Mouse (Mus musculus): ENCODE results near the gene Spx.

Gene Spx

GRCm38 (mm10) chr6:142429072-142429471 is 15.8 kb downstream of the Spx start:
- no peak for DNase-seq (ENCODE audit: extremely low read depth, low read depth)

- no peak for DNase-seq (ENCODE audit: extremely low read depth, low read depth)
Measured at GRCm38 (mm10) chr6:142451381-142451780, 38.1 kb downstream of the Spx start.

GRCm38 (mm10) chr6:142453311-142453710 is 40.1 kb downstream of the Spx start:
- no peak for DNase-seq (ENCODE audit: extremely low read depth, low read depth)

GRCm38 (mm10) chr6:142455314-142455996 is 42.2 kb downstream of the Spx start:
- DNase-seq (ENCODE audit: extremely low read depth, low read depth): no peak

GRCm38 (mm10) chr6:142458010-142458409 is 44.8 kb downstream of the Spx start:
- no peak for DNase-seq (ENCODE audit: extremely low read depth, low read depth)

GRCm38 (mm10) chr6:142459017-142459678 is 45.9 kb downstream of the Spx start:
- no peak for DNase-seq (ENCODE audit: extremely low read depth, low read depth)

- DNase-seq (ENCODE audit: extremely low read depth, low read depth): no peak
Measured at GRCm38 (mm10) chr6:142462194-142462593, 49.0 kb downstream of the Spx start.

Measured in MEL-GATA-1-ER (cell line).